Mouse (Mus musculus): ENCODE measurements at regions not wholly inside any gene's neighbourhood (a gene's known extent, or its start where the extent isn't known, plus 50 kb on each side); places are given as distances from the start of the nearest gene placed in this dataset.

- no peak overlapping the region for H3K9ac ChIP-seq (ENCODE audit: low read length)
- H3K4me1 ChIP-seq (replicated peaks; ENCODE audit: control insufficient read depth, insufficient read depth), result no peaks in the 10 kb centered on the region
- TF ChIP-seq EP300 (optimal IDR thresholded peaks at IDR 0.05) (no peak), CTCF (IDR thresholded peaks at IDR 0.05; ENCODE audit: low read depth) (no peak)
- H3K36me3 ChIP-seq (ENCODE audit: control insufficient read depth, insufficient read depth, low read length), result no peaks in the 10 kb centered on the region
- 79% methylated on average over 3 of the region's 3 CpGs for WGBS
- no peak for DNase-seq (ENCODE audit: low spot score)
- H3K27ac ChIP-seq (replicated peaks), result no peak overlapping the region
- no peak overlapping the region for H3K4me2 ChIP-seq (replicated peaks; ENCODE audit: low read depth)
- no peaks in the 10 kb centered on the region for H3K9me3 ChIP-seq (ENCODE audit: control insufficient read depth, low read length)
- H3K4me3 ChIP-seq (ENCODE audit: low read depth, low read length), result no peak overlapping the region
- H3K27me3 ChIP-seq (ENCODE audit: control insufficient read depth, insufficient read depth, low read length), result no peaks in the 10 kb centered on the region
- ATAC-seq (ENCODE audit: low FRiP score, low TSS enrichment), result no peak
These were observed 271.2 kb downstream of the Fgf10 start for GRCm38 (mm10) chr13:118940786-118941185.

- H3K4me2 ChIP-seq (replicated peaks; ENCODE audit: low read depth), result no peak overlapping the region
- no peak overlapping the region for H3K9ac ChIP-seq (ENCODE audit: low read length)
- no peak for ATAC-seq (ENCODE audit: low FRiP score, low TSS enrichment)
- no peak overlapping the region for H3K4me3 ChIP-seq (ENCODE audit: low read depth, low read length)
- TF ChIP-seq EP300 (optimal IDR thresholded peaks at IDR 0.05), result no peak
- TF ChIP-seq CTCF (IDR thresholded peaks at IDR 0.05; ENCODE audit: low read depth), result no peak
- 75% methylated on average over 3 of the region's 3 CpGs for WGBS
- no peaks in the 10 kb centered on the region for H3K36me3 ChIP-seq (ENCODE audit: control insufficient read depth, insufficient read depth, low read length)
- DNase-seq (ENCODE audit: low spot score), result no peak
- no peaks in the 10 kb centered on the region for H3K4me1 ChIP-seq (replicated peaks; ENCODE audit: control insufficient read depth, insufficient read depth)
- no peaks in the 10 kb centered on the region for H3K27me3 ChIP-seq (ENCODE audit: control insufficient read depth, insufficient read depth, low read length)
- no peaks in the 10 kb centered on the region for H3K9me3 ChIP-seq (ENCODE audit: control insufficient read depth, low read length)
- H3K27ac ChIP-seq (replicated peaks), result no peak overlapping the region
These were observed 296.6 kb downstream of the Fgf10 start for GRCm38 (mm10) chr13:118966120-118966676.

- no peak for ATAC-seq (ENCODE audit: low FRiP score, low TSS enrichment)
- Histone ChIP-seq H3K4me2 (replicated peaks; ENCODE audit: low read depth) (no peak overlapping the region), H3K4me1 (replicated peaks; ENCODE audit: control insufficient read depth, insufficient read depth) (no peaks in the 10 kb centered on the region), H3K9ac (ENCODE audit: low read length) (no peak overlapping the region), H3K36me3 (ENCODE audit: control insufficient read depth, insufficient read depth, low read length) (no peaks in the 10 kb centered on the region), H3K27ac (replicated peaks) (no peak overlapping the region), H3K27me3 (ENCODE audit: control insufficient read depth, insufficient read depth, low read length) (no peaks in the 10 kb centered on the region), H3K9me3 (ENCODE audit: control insufficient read depth, low read length) (no peaks in the 10 kb centered on the region), H3K4me3 (ENCODE audit: low read depth, low read length) (no peak overlapping the region)
- 71% methylated on average over 4 of the region's 4 CpGs for WGBS
- TF ChIP-seq CTCF (IDR thresholded peaks at IDR 0.05; ENCODE audit: low read depth), result no peak
- no peak for TF ChIP-seq EP300 (optimal IDR thresholded peaks at IDR 0.05)
- DNase-seq (ENCODE audit: low spot score), result no peak
These were observed 298.1 kb downstream of the Fgf10 start for GRCm38 (mm10) chr13:118967707-118968106.

DNA sequence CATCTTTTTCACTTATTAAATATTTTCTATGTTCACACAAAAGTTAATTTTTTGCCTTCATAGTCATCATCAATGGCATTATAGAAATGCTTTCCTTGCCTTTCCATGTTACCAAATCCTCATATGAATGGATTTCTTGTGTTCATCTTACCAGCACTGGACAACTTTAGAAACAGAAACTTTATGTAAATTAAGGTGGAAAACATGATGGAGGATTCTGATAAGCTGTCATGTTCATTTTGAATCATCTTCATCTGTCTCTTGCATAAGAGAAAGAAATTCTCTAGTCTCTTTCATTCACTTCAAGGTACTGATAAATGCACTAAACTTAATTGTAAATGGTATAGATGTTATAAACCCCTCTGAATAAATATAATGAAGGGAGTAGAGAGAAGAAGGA lies 305.4 kb downstream of the Fgf10 start:
- H3K4me3 ChIP-seq (ENCODE audit: low read depth, low read length), result no peak overlapping the region
- DNase-seq (ENCODE audit: low spot score), result no peak
- no peak for ATAC-seq (ENCODE audit: low FRiP score, low TSS enrichment)
- no peaks in the 10 kb centered on the region for H3K27me3 ChIP-seq (ENCODE audit: control insufficient read depth, insufficient read depth, low read length)
- no peaks in the 10 kb centered on the region for H3K36me3 ChIP-seq (ENCODE audit: control insufficient read depth, insufficient read depth, low read length)
- TF ChIP-seq CTCF (IDR thresholded peaks at IDR 0.05; ENCODE audit: low read depth) (no peak), EP300 (optimal IDR thresholded peaks at IDR 0.05) (no peak)
- H3K4me2 ChIP-seq (replicated peaks; ENCODE audit: low read depth), result no peak overlapping the region
- H3K9me3 ChIP-seq (ENCODE audit: control insufficient read depth, low read length), result no peaks in the 10 kb centered on the region
- no peak overlapping the region for H3K27ac ChIP-seq (replicated peaks)
- H3K4me1 ChIP-seq (replicated peaks; ENCODE audit: control insufficient read depth, insufficient read depth), result no peaks in the 10 kb centered on the region
- no peak overlapping the region for H3K9ac ChIP-seq (ENCODE audit: low read length)

DNA sequence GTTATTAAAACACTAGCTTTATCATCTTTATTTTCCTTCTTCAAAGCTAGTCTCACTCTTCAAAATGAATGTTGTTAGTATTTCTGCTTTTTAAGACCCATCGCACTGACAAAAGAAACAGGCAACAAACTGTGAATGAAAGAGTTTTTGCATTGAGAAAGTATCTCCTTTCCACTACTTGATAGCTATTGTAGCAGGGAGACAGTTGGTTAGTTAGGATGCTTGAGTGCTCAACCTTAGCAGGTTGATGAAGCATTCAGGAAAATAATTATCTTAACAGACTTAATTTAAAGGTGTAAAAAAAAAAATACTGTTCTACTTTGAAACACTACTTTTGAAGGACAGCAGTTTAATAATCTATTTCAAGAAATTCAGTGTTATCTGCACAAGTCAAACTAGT lies 305.9 kb downstream of the Fgf10 start:
- no peak for DNase-seq (ENCODE audit: low spot score)
- TF ChIP-seq CTCF (IDR thresholded peaks at IDR 0.05; ENCODE audit: low read depth) (no peak), EP300 (optimal IDR thresholded peaks at IDR 0.05) (no peak)
- Histone ChIP-seq H3K9ac (ENCODE audit: low read length) (no peak overlapping the region), H3K27me3 (ENCODE audit: control insufficient read depth, insufficient read depth, low read length) (no peaks in the 10 kb centered on the region), H3K9me3 (ENCODE audit: control insufficient read depth, low read length) (no peaks in the 10 kb centered on the region), H3K4me2 (replicated peaks; ENCODE audit: low read depth) (no peak overlapping the region), H3K4me3 (ENCODE audit: low read depth, low read length) (no peak overlapping the region), H3K27ac (replicated peaks) (no peak overlapping the region), H3K36me3 (ENCODE audit: control insufficient read depth, insufficient read depth, low read length) (no peaks in the 10 kb centered on the region), H3K4me1 (replicated peaks; ENCODE audit: control insufficient read depth, insufficient read depth) (no peaks in the 10 kb centered on the region)
- ATAC-seq (ENCODE audit: low FRiP score, low TSS enrichment), result no peak
- whole genome bisulfite sequencing, result 85% methylated on average over 1 of the region's 1 CpGs

DNA sequence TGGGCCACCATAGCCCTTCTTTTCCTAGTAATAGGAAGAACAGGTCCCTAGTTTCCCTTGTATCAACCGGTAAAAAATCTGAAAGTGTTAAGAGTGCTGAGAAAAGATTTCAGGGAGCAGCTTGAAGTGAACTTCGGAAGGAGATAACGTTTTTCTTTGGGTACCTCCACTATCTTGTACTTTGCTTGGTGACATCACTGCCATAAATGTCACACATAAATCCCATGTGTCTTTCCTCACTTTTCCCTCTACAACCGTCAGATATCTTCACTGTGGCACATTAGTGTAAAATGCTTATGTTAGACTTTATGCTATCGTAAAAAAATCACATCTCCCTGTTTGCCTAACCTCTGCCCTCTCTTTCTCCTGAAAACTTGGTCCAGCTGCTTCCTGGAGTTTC lies 309.9 kb downstream of the Fgf10 start:
- no peaks in the 10 kb centered on the region for H3K9me3 ChIP-seq (ENCODE audit: control insufficient read depth, low read length)
- no peak overlapping the region for H3K4me2 ChIP-seq (replicated peaks; ENCODE audit: low read depth)
- TF ChIP-seq CTCF (IDR thresholded peaks at IDR 0.05; ENCODE audit: low read depth) (no peak), EP300 (optimal IDR thresholded peaks at IDR 0.05) (no peak)
- H3K4me1 ChIP-seq (replicated peaks; ENCODE audit: control insufficient read depth, insufficient read depth), result no peaks in the 10 kb centered on the region
- H3K27me3 ChIP-seq (ENCODE audit: control insufficient read depth, insufficient read depth, low read length), result no peaks in the 10 kb centered on the region
- no peak overlapping the region for H3K9ac ChIP-seq (ENCODE audit: low read length)
- H3K36me3 ChIP-seq (ENCODE audit: control insufficient read depth, insufficient read depth, low read length), result no peaks in the 10 kb centered on the region
- ATAC-seq (ENCODE audit: low FRiP score, low TSS enrichment) (no peak), DNase-seq (ENCODE audit: low spot score) (no peak)
- no peak overlapping the region for H3K27ac ChIP-seq (replicated peaks)
- WGBS, result 54% methylated on average over 5 of the region's 5 CpGs
- H3K4me3 ChIP-seq (ENCODE audit: low read depth, low read length), result no peak overlapping the region
